Mouse (Mus musculus): ENCODE results near the gene Trhr2.

The Trhr2 gene

GRCm38 (mm10) chr8:122350309-122351089 is 10.0 kb downstream of the Trhr2 start:
- DNase-seq = no peak

DNA sequence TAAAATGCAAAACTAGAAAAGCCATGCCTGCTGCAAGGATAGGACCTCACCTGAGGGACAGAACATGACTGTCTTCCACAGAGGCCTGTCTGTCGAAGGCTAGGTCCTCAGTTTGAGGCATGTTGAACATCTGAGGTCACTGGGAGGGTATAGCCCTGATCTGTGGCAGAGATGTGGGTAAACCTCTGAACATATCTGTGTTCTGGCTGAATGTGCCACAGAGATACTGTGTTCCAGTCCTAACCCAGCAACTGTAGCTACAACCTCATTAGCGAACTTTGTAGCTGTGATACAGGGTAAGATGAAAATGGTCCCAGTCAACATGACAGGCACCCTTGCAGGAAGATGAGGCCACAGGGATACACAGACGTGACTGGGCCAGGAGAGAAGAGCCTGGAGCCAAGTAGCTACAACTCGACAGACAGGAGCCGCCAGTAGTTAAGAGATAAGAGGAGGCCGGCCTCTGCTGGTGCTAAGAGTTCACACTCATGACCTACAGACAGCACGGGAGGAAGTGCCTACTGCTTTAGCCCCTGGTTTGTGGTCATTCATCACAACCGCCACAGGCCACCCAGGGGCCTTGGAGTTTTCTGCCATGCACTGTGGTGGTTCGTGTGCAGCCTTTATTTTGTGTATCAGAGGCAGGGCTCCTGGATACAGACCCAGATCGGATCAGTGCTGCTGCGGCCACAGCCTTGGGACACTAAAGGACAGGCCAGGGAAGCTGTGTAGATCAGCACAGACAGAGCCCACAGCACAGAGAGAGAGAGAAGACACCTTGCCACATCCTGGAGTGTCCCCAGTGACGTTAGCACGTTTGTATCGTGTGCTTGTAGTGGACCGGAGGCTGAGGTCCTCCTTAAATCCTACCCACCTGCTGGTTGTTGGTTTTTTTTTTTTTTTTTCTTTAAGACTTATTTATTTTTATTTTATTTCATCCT is 10.9 kb downstream of the Trhr2 start:
- no peak for DNase-seq

DNA sequence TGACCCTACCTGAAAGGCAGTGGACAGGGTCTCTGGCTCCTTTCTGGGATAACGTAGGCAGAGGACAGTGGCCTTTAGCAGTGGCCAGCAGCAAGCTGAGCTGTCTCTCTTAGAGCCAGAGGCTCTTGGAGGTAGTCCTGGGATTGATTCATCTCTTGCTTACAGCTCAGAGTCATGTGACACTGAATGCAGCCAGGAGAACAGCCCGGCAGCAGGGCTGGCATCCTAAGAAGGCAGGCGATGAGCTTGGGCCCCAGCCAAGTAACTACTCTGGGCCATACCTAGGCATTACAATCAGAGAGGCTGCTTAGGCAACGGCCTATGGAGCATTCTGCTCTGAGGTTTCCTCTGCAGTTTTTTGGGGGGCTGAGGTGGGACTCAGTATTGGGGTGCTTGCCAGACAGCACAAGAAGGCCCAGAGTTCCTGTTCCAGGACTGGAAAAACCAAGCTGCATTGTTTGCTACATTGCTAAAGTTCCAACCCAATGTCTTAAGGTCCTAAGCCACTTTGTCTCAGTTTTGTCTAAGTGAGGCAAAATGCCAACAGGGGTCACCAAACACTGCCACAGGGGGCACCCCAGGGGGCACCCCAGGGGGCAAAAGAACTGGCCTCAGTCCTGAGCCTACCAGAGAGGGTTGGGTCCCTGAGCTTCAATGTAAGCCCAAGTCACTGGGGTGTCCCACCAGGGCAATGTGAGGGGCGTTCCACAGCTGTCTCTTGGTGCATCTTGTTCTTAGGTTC is 12.6 kb downstream of the Trhr2 start:
- no peak for DNase-seq

DNA sequence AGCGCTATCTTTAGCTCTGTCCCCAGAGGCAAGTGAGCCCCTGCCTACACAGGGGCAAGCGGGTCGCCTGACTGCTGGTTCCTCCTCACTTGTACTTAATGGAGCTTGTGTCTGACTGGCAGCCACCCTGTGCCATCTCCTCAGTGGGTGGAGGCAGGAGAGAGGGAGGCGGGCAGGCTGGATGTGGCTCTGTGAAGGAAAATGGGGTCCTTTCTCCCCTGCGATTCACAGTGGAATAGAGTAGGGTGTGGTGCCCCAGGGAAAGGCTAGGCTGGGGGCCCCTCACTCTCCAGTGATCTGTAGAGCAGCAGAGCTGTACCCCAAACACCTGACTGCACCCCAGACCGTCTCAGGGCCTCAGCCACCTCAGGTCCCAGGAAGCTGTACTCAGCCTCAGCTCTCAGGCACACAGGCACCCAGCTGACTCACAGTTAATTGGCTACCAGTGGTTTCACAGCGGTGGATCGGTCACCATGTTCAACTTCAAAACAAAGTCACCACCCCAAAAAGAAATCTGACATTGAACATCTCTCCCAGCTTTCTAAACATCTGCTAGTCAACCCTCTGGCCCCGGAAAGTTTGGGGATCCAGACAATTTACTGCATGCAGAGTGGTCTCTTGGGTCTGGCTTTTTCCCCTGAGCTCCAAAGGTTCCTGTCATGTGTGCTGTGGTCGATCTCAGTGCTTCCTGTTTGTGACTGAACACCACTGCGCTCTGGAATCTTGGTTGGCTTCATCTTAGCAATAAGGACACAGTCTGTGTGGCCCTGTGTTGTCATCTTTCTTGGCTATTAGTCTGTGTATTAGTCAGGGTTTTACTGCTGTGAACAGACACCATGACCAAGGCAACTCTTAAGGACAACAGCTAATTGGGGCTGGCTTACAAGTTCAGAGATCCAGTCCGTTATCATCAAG is 15.1 kb downstream of the Trhr2 start:
- no peak for DNase-seq

DNA sequence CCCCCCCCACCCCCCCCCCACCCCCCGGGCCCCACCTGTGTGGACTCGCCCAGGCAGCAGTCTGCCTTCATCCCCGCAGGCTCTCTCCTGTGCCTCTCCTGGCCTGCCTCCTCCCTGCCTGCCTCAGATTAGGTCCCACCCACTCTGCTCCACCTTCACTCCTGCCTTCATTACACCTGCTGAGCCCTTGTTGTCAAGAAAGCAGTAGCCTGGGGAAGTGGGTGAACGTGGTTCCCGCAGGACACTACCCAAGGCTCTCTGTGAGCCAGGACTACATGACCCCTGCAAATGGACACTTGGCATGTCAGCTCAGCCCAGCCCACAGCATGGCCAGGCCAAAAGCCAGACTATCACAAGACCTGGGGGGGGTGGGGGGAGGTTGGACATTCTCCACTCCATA is 16.3 kb downstream of the Trhr2 start:
- no peak for DNase-seq

DNA sequence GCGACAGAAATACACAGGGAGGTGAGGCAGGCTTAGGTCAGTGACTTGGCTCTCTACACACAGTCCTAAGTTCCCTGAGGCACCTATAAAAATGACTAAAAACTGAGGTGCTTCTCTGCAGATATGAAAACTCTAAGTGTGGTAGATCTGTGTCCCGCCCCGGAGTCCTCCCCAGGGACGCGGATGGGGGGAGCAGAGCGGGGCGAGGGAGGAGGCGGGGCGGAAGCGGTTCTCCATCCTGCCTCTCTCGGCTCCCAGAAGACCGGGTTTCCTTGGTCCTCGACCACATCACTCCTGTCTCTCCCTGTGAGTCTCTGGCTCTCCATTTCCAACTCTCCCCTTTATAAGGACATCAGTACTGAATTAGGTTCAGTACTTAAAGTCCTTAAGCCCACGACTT is 16.8 kb downstream of the Trhr2 start:
- DNase-seq = no peak

DNA sequence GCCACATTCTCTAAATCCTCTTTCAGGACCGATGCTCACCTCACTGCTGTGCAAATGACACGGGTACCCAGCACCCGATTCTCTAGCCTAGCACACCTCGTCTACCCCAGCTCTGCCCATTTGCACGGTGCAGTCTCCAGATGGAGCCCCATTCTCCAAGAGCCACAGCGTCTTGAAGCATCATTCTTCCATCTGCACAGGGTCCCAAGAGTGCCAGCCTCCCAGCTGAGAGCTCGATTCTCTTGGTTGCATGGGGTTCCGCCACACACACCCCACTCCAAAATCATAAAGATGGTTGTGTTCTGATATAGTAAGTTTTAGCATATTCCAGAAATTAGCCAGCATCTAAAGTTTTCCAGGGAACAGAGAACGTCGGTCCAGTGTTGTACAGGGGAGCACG is 17.2 kb downstream of the Trhr2 start:
- DNase-seq = no peak

- peak in 1 of 2 experiments; percentile 31 for DNase-seq
These were observed 17.7 kb downstream of the Trhr2 start for GRCm38 (mm10) chr8:122342806-122343209.

GRCm38 (mm10) chr8:122342362-122342761 is 18.2 kb downstream of the Trhr2 start:
- no peak for DNase-seq

DNA sequence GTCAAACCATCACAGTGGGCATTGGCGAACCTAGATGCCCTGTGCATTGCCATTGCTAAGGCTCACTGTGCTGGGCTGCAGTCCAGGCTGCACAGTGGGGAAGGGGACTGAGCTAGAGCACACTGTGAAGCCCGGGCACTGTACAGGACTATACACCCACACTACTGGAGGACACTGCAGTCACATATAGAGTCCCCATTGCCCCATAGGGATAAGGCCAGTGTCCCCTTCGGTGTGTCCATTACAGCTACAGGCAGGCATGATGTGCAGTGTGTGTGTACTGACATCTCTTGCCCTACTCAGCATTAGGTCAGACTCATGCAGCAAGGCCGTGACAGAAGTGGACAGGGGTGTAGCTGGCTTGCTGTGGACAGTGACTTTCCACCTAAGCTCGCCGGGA is 18.8 kb downstream of the Trhr2 start:
- no peak for DNase-seq

GRCm38 (mm10) chr8:122340761-122341160 is 19.8 kb downstream of the Trhr2 start:
- no peak for DNase-seq

DNA sequence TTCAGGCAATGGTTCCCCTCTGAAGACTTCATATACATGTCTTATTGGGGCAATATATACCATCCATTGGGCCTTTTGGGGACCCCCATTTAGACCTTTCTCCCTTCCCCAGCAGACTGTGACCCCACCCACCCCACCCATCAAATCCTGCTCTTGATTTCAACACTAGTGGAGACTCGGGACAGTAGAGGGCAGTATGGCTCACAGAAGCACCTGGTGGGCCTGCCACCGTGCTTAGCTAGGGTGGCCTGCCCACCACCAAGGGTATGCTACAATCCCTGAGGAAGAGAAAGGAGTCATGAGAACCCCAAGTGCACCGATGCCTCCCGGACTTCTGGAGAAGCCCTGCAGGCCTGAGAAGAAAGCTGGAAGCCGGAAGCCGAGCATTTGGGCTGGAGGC is 21.7 kb downstream of the Trhr2 start:
- DNase-seq = no peak

- peak in 1 of 2 experiments; percentile 53 for DNase-seq
These were observed 24.2 kb downstream of the Trhr2 start for GRCm38 (mm10) chr8:122336251-122336910.

- peak in 1 of 2 experiments; percentile 18 for DNase-seq
These were observed 24.8 kb downstream of the Trhr2 start for GRCm38 (mm10) chr8:122335638-122336250.

- DNase-seq = no peak
These were observed 25.6 kb downstream of the Trhr2 start for GRCm38 (mm10) chr8:122334791-122335490.

GRCm38 (mm10) chr8:122333531-122333930 is 27.0 kb downstream of the Trhr2 start:
- DNase-seq = no peak

- peak; percentile 73 to 89 for DNase-seq
These were observed 27.6 kb downstream of the Trhr2 start for GRCm38 (mm10) chr8:122332753-122333506.

DNA sequence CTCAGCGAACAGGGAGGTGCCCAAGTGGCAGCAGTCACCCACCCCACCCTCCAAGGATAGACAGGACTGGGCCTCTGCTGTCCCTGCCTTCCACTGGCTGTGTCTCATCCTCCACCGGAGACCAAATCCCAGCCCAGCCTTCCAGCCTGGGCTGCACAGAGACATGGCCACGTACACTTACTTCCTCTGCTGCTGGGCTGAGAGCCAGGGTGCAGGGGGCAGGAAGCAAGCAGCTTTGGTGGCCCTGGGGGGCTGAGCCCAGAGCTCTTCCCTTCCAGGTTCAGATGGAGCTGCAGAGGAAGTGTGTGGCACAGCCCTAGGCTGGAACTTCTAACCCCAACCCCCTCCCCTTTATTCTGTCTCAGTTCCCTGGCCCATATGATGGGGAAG is 29.4 kb downstream of the Trhr2 start:
- peak; percentile 53 to 67 for DNase-seq

GRCm38 (mm10) chr8:122330446-122331133 is 30.0 kb downstream of the Trhr2 start:
- no peak for DNase-seq

Data from kidney, adult 8-10 months (tissue).